ENCODE assay signal across 20 mouse cellular contexts in genomic region chr6:40350856-40351255, GRCm38 (mm10). TPM values are rescaled to one million over a fixed set of nuclear protein-coding genes. Genes with fewer than 3 reads are reported as not detected.
A peak's percentile ranks its signal among the peaks of the same experiment; 100 is the strongest.
DNase-seq lines count a peak whose midpoint lies in the region.
"Had no signal": no experiment of that assay in that cellular context is flagged by ENCODE, and none has a peak within 500 bp of the region (broad histone marks: within the 10 kb centered on the region; RNA-seq: fewer than 3 reads in every experiment).

No protein-coding gene starts in this region.

- no peak overlapping the region for H3K4me3 ChIP-seq in embryonic facial prominence, embryonic 10.5 days
- H3K4me3 ChIP-seq: embryonic facial prominence, embryonic 13.5 days; embryonic facial prominence, embryonic 15.5 days; erythroblast, embryonic 14.5 days; forebrain, embryonic 10.5 days; forebrain, embryonic 12.5 days had no signal

- H3K9me3 ChIP-seq in embryonic facial prominence, embryonic 10.5 days, result no peaks in the 10 kb centered on the region
- H3K9me3 ChIP-seq: embryonic facial prominence, embryonic 13.5 days; embryonic facial prominence, embryonic 15.5 days; forebrain, embryonic 10.5 days; forebrain, embryonic 12.5 days; G1E had no signal

- H3K27me3 ChIP-seq in embryonic facial prominence, embryonic 10.5 days (replicated peaks; ENCODE audit: low read depth, poor library complexity, severe bottlenecking), result no peaks in the 10 kb centered on the region
- H3K27me3 ChIP-seq: embryonic facial prominence, embryonic 13.5 days; embryonic facial prominence, embryonic 15.5 days; forebrain, embryonic 12.5 days; Patski had no signal

- peak; percentile 68 for DNase-seq in ES-CJ7 (ENCODE audit: low read depth, low spot score)
- DNase-seq in R1 (ENCODE audit: low read depth, low spot score), result peak; percentile 66
- no peak for DNase-seq in lung, postnatal 36 days
- no peak for DNase-seq in heart, adult 9 months (ENCODE audit: low spot score in 2 of 2)
- DNase-seq in embryonic facial prominence, embryonic 10.5 days (ENCODE audit: low spot score), result no peak
- DNase-seq: adrenal gland, adult 8-10 months; adrenal gland, postnatal 14 days; adrenal gland, postnatal 36 days; cerebellum, adult 11-12 months; cerebellum, adult 2 months; cerebellum, adult 9-10 months; cerebellum, postnatal 10 days; cerebellum, postnatal 25 days had no signal

- H3K27ac ChIP-seq in embryonic facial prominence, embryonic 10.5 days (replicated peaks), result no peak overlapping the region
- H3K27ac ChIP-seq: embryonic facial prominence, embryonic 13.5 days; embryonic facial prominence, embryonic 15.5 days; forebrain, embryonic 10.5 days; forebrain, embryonic 12.5 days had no signal

- no peaks in the 10 kb centered on the region for H3K4me1 ChIP-seq in embryonic facial prominence, embryonic 10.5 days
- H3K4me1 ChIP-seq: forebrain, embryonic 10.5 days; forebrain, embryonic 12.5 days had no signal

- peaks cover 46% of the 10 kb centered on the region for H3K36me3 ChIP-seq in embryonic facial prominence, embryonic 10.5 days (replicated peaks)

RNA-seq across cellular contexts. Expression of gene Agk, which starts 25.9 kb away (rescaled TPM):
- polyA plus RNA-seq in embryonic facial prominence, embryonic 10.5 days (2016; fragmentation: Nextera tagmentation; extraction: Ambion mirVana), result 50.6 and 53.3 TPM in 2 replicates

Comparison
In these comparisons a context has a peak if more than half of its experiments do, and no peak if none do; other contexts are left out.
1. DNase-seq: peak in ES-CJ7 (single experiment) and R1 (single experiment); none in lung, postnatal 36 days (single experiment), heart, adult 9 months (0 of 2) and embryonic facial prominence, embryonic 10.5 days (single experiment).